Mouse (Mus musculus) embryo, embryonic 9.5 days (tissue): ENCODE measurements at regions not wholly inside any gene's neighbourhood (a gene's known extent, or its start where the extent isn't known, plus 50 kb on each side); places are given as distances from the start of the nearest gene placed in this dataset.
"Not testable (repeated sequence)": the region's sequence is repeated elsewhere in the genome, so short reads cannot be mapped to it uniquely, and the experiment has no call there.

Experiments used
- DNase-seq: peaks from one replicate; pipeline ENCODE4 v3.0.0-alpha.2; 2017; ENCODE audit errors: extremely low spot score

DNA sequence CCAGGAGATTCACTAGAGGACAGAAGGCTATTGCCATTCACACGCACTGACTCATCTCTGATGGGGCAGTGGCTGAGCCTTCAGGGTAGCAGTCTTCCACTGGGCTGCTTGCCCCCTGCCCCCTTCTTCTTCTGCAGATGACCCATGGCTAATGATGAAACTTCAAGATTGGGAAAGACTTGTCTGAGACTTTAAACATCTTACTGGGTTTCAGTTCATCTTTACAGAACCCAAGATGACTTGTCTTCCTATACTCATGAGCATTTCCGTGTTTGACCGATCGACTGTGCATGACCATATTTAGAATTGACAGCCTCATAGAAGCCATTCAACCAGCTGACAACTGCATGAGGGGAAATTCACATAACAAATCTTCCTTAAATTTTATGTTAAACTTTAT lies 140.0 kb upstream of the Mad2l1 start:
- no peak for DNase-seq

DNA sequence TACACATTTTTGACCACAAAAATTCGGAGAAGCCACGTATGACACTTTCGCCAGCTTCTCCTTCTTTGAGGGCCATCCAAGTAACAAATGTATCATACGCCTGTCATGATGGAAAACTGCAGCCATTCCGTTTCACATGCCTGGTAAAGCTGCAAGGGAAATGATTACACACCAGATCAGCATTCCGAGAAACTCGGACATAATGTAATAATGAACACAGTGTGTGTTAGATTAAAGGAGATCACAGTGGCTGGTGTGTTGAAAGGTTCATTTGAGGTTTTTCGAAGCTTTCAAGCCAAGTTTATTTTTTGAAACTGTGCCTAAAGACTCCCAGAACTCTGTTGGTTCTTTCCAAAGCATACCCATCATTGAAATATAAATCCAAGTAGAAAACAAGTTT lies 137.8 kb upstream of the Mad2l1 start:
- DNase-seq, result no peak

DNA sequence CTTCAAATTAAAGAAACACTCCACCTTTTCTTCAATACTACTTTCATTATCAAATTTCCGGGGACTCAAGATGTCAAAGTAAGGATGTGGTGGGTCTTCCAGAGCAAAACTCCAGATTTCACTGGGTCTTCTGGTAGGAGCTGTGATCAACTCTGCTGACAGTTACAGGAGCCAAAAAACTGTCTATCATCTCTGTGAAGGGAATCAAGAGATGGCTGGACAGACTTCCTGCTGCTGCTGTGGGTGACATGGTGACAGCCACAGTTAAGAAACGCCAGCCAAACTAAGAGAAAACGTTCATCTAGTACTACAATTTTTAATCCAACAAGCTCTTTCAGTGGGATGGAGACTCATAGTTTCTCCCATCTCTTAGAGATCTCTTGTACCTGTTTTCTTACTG lies 136.5 kb upstream of the Mad2l1 start:
- DNase-seq, result no peak

DNA sequence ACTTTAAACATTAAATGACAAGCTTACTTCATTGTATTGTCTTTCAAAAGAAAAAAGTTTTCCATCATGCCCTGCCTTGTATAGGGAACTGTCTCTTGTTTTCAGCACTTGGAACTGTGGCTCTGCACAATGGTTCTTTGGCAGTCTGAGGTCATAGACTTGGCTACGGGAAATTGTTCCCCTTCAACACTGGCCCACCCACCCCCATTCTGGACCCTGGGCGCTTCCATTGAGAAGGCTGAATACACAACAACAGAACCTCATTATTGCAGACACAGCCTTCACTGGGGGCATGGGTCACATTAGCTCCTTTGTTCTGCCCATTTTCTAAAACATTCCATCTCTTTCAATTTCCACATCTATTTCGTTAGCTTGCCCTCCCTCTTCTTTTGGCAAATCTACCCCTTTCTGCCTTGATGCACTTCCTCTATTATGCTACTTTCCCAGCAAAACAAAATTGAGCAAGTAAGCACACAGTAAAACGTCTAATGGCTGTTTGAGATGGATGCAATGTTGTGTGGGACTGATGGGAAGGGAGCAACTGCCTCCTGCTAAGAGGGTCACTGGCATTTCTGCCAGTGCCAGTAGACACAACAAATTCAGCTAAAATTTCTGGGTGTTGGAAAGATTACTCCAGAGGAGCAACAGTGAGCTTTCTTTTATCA lies 136.0 kb upstream of the Mad2l1 start:
- DNase-seq, result peak; percentile 55

DNA sequence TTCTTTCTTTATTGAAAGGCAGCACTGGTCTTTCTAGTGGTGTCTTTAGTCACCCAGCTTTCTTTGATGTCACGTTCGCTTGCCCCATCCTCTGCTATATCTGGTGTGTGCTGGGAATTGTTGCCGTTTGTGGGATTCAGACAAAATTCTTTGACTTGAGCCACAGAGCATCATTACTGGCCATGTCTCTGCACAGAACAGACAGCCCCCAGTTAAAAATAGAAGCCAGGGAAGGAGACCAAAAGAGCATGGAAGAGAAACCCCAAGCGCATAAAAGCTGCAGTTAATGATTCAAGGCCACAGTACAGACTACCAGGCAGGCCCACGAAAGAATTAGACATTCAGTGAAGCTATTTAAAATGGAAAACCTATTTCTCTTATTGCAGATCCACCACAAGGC lies 133.7 kb upstream of the Mad2l1 start:
- no peak for DNase-seq

DNA sequence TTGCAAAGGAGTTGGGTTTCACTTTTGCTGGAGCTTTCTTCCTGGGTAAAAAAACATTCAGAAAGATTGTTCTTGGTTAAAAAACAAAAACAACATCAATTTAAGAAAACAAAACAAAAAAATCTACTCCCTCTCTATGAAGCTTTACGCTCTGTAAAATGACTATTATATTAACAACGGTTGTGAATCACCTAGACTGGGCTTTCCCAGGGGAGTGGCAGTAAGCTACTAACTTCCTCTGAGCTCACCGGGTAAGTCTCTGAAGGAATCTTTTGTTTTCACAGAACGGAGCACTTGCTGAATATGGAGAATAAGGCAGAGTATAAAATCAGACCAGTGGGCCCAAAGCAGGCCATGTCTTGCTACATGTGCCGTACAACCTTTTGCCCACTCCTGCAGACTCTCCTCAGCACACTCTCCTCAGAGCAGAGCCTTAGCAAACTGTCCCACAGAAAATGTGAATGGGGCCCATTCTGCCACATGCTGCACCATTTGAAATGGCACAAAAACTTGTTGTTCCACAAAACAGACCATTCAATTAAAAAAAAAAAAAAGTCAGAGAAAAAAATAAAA lies 133.2 kb upstream of the Mad2l1 start:
- DNase-seq, result no peak

DNA sequence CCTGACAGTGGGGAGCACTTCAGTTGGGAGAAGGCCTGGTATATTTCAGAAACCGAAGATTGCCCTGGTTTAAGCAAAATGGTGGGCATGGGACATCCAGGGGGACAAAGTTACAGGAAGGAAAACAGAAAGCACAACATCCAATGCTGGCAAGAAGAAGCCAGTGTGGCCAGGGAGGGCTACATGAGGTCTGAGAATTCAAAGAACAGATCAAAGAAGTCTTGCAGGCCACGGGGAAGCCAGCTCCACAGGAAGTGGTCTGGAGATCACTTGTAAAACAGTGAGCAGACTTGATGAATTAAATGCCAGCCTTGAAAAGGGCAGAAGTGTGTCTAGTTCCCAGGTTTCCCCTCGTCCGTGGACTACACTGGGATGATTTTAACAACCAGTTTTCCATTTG lies 120.4 kb upstream of the Mad2l1 start:
- peak; percentile 28 for DNase-seq

DNA sequence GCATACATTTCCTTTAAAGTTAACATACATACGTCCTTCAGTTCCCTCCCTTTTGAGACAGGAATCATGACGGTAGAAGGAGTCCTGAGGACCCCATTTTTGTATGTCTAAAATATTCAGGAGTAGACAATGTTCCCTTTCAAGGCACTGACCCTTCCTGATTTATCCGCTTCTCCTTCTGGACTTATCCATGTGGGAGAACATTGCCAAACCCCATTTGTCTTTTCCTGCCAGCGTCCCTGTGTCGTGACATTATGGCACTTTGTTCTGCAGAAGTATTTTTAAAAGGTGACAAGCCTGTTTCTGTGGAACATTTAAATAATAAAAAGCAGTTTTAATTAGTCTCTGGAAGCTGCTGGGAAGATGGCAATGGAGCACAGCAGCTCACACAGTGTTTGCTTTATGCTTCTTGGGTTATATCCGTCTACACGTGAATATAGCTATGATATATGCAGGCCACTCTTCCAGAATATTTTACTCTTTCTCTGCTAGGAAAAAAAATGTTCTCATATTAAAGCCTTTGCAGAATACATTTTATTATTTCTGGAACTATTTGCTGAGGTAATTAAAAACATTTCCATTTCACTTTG lies 115.6 kb upstream of the Mad2l1 start:
- DNase-seq, result no peak

DNA sequence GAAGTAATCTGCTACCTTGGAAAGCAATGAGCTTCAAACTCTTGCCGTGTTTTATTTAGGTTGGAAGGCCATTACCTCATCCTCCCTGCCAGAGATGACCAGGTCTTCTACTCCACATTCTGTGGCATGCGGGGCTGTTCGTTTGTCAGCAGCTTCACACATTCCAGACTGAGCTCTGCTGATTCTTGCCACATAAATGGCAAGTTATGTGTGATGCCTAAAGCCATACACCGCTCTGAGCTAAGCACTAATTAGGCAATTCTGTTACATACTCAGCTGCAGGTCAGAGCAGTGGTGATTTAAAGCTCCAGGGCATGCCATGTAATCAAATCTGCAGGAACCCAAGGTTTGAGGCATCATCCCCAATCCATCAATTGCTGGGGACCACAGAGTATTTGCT lies 106.8 kb upstream of the Mad2l1 start:
- DNase-seq, result no peak

DNA sequence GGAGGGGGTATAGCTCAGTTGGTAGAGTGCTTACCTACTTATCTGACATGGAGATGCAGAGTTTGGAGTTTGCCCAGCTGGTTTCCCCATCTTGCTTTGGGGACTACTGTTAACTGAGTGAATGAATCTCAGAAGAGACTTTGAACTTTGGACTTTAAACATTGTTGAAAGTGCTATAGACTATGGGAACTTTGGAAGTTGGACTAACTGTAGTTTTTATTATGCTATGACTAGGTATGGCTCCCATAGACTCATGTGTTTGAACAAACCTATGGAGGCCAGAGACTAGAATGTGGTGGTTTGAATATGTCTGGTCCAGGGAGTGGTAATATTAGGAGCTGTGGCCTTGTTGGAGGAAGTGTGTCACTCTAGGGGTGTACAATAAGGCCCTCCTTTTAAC lies 84.8 kb upstream of the Mad2l1 start:
- not testable (repeated sequence) for DNase-seq

DNA sequence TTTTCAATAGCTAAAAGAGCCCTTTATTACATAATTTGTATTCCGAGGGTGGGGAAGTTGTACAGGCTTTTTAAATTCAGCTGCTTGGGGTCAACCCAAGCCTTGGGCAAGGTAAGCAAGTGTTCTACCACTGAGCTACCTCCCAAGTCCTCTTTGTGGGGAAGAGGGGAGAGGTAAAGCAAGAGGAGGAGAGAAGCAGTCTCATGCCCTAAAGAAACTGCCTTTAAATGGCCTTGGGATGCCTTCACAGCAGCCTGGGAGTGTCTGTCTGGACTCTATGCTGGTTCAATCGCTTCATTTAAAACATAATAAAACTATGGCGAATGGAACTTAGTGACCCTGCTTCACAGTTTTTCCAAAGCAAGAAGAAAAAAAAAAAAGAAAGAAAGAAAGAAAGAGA lies 77.0 kb upstream of the Mad2l1 start:
- DNase-seq, result peak; percentile 4

DNA sequence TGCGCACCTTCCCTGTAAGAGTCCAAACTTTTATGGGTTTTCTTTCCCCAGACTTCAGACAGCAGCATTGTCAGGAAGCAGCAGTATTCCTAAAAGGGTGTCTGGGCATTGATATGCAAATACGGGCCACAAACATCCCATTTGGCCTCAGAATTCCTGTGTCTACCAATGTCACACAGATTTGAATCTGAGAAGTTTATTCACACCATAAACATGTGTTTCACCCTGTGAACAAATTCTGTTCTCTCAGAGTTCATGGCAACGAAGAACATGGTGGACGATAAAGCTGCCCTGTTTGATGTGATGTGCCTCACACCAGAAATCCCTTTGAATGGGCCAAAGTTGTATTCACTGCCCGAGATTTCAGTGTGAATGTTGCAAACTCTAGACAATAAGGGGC lies 70.7 kb upstream of the Mad2l1 start:
- DNase-seq, result peak; percentile 8

DNA sequence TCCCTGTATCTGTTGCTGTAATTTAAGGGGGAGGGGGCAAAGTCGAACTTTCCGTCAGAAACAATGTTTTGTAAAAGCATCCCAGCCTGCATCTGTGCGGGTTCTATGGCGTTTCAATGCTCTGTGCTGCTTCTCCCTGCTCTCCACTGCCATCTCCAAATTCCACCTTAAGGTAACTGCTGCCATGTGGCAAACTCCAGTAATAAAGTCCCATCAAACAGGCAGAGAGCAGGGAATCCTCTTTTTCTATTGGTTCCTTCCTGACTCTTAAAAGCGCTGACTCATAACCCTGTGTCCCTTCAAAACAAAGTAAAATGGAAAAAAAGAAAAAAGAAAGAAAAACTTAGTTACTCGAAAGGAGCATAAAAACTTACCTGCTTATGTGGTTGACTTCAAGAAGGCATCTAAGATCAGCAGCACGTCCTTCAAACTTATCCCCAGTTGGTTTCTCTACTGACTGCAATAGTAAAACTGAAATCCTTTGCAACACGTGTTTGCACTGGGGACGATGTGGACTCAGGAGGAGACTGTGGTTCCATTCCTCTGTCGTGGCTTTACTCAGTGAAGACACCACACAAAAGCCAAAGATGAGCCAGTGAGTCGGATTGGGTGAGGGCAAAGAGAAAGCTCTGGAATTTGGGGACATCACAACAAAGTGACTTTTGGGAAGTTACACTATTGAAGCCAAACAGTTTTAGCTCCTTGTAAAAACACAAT lies 69.9 kb upstream of the Mad2l1 start:
- peak; percentile 16 for DNase-seq

DNA sequence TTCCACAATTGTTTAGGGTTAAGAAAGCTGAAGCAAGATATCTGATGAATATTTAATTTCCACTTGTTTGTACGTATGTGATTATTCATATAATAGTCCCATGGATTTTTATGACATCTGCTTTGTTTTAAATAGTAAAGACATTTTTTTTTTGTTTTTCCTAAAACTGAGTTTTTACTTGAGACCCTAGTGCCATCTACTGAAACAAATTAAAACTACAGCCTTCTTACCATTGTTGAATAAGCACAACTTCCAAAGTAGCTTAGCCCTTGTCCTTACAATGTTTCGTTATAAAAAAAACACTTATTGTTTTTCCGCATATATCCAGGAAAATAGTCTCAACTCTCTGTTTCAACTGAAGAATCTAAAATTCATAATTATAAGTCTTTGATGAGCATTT lies 68.4 kb upstream of the Mad2l1 start:
- DNase-seq, result peak; percentile 55

DNA sequence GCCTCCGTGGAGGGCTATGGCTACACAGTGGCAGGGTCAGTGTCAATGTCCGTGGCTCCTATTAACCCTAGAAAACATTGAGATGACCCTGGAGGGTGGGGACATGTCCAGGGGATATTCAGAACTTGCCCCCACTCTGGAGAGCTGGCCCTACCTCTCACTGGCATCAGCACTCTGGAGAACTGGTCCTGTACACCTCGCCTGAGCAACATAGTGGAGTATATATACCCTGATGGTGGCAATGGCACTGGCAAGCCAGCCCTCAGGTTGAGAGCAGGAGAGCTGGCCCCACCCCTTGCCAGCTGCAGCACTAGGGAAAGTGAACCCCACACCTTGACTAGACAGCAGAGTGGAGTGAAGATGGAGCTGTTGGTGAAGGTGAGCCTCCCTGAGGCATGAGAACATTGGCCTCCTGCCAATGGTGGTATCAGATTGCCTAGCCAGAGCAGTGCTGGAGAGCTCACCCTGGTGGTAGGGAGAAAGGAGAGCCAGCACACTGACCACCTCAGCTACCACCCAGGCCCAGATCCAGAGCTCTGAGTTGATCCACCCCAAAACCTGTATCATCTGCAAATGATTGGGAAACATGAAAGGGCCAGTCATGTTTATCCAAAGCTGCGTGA lies 64.5 kb upstream of the Mad2l1 start:
- no peak for DNase-seq

DNA sequence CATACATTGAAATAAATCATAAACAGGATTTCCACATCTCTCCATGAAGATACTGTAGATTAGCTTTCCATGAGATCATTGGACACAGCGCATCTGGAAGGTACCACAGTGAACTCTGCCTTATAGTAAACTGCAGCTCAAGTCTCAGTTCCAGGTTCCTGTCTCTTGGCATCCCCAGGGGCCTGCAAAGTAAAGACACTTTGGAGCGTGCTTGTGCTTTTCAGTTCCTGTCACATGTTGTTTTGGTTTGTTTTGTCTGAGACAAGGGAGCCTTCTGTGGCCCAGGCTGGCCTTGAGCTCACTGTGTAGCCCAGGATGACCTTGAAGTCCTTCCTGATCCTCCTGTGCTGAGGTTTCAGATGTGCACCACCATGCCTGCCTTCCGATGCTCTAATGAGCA lies 63.4 kb upstream of the Mad2l1 start:
- DNase-seq, result no peak

DNA sequence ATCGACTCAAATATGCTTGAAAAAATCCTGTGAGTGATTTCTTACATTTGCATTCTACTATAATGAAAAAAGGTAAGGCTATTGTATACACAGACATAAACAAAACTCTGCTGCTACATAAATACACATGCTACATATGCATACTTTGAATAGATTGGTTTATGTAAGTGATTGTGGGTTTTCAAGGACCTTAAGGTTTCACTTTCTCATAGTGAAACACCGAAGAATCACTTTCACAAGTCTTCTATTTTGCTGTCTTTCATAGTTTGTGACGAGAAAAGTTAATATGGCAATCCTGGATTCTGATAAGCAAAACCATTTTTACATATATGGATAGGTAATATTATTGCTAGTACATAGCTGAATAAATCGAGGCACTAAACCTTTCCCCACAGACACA lies 62.5 kb upstream of the Mad2l1 start:
- DNase-seq, result no peak

DNA sequence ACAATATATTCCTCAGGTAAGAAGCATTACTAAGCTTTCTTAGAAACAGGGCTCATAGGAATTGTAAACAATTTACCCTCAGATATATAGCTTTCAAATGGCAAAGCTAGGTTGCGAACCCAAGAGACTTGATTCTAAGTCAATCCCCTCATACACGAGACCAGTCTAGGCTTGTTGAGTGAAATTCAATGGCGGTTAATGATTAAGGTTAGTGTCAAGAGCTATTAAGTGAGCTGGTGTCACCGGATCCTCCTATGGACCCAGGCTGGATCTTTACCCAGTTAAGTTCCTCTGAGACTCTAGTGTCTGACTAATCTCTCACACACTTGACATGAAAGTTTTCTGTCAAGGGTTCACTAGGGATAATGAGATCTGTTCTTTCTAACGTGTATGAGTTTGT lies 57.6 kb upstream of the Mad2l1 start:
- DNase-seq, result peak; percentile 25

DNA sequence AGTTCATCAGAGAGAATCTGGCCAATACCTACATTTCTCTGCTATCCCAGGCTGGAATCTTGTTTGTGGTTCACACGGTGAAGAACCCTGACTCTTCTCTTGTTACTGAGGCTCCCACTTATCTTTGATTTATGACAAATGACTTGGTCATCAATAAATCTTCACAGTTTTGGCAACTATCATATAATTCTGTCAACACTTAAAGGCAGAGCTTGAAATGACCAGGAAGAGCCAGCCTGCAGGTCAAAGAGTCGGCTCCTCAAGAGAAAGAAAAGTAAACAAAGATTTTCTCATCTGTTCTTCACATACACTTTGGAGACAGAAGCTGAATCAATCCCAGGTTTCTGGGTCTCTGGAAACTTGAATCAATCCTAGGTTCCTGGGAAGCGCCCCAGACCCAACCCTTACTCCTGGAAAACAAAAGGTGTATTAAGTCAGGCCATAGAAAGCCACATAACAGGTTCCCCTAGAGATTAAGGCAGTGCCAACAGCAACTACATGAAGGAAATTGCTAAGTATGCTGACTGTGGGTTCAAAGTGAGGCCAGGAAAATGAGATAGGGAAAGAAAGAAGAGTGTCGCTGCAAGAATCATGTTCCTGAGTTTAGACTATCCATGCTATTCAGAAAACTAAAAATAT lies 56.7 kb upstream of the Mad2l1 start:
- DNase-seq, result peak; percentile 40

DNA sequence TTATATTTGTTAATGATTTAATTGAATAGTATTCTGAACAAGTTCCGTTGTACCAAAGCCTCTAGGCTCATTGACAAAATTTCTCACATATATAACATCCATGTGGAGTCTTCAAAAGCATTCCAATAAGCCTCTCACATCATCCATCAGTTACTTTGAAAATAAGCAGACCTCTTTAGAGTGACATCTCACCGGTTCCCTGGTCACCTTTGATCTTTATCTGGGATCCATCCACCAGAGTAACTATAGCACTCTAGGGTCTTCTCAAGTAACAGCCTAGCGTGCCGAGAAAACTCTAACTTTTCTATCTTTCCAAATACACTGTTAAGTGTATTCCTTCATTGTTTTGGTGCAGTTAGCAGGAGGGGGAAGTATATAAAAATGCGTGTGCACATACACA lies 55.6 kb upstream of the Mad2l1 start:
- peak; percentile 35 for DNase-seq

DNA sequence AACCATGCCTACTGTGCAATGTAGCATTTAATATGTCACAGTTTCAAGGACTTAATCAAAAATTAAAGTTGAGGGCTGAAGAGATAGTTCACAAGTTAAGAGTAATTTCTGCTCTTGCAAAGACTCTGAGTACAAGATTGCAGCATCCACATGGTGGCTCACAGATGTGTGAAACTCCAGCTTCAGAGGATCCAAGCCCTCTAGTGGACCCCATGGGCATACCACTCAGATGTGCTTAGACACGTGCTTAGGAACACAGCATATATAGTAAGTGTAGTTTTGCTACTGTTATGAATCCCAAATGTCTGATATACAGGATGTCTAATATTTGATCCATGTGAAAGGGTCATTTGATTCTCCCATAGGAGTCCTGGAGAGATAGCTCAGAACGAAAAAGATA lies 55.0 kb upstream of the Mad2l1 start:
- peak; percentile 38 for DNase-seq

DNA sequence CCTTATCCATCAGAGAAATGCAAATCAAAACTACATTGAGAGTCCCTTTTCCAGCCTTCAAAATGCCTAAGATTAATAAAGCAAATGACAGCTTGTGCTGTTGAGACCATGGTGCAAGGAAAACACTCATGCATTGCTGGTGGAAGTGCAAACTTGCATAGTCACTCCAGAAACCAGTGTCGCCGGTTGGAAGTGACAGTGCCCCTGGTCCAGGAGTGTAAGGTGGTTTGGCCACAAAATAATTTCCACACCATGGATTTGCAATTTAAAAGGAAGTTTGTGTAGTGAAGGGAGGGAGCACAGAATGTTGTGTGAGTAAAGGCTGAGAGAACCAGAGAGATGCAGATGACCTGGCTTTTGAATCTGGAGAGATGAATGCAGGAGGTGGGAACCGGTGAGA lies 52.4 kb upstream of the Mad2l1 start:
- no peak for DNase-seq
